Mouse (Mus musculus) Muller cell, postnatal 12 days (primary cell): ENCODE data around the gene Elk4.

Experiments
- DNase-seq: peaks from one replicate; pipeline ENCODE4 v3.0.0-alpha.2; 2015; ENCODE audit errors: inconsistent ontology term

The Elk4 gene

GRCm38 (mm10) chr1:132016691-132017090 is 9.3 kb downstream of the Elk4 start:
- no peak for DNase-seq

GRCm38 (mm10) chr1:132019876-132020275 is 12.5 kb downstream of the Elk4 start:
- DNase-seq = no peak

GRCm38 (mm10) chr1:132022107-132022506 is 14.7 kb downstream of the Elk4 start:
- no peak for DNase-seq

GRCm38 (mm10) chr1:132026925-132027646 is 19.7 kb downstream of the Elk4 start:
- no peak for DNase-seq

GRCm38 (mm10) chr1:132027978-132028377 is 20.6 kb downstream of the Elk4 start:
- no peak for DNase-seq

- no peak for DNase-seq
These were observed 21.0 kb downstream of the Elk4 start for GRCm38 (mm10) chr1:132028413-132028812.

- DNase-seq = no peak
These were observed 23.2 kb downstream of the Elk4 start for GRCm38 (mm10) chr1:132030574-132030973.

- DNase-seq = no peak
These were observed 24.8 kb downstream of the Elk4 start for GRCm38 (mm10) chr1:132032172-132032571.

- no peak for DNase-seq
These were observed 30.3 kb downstream of the Elk4 start for GRCm38 (mm10) chr1:132037746-132038145.

DNA sequence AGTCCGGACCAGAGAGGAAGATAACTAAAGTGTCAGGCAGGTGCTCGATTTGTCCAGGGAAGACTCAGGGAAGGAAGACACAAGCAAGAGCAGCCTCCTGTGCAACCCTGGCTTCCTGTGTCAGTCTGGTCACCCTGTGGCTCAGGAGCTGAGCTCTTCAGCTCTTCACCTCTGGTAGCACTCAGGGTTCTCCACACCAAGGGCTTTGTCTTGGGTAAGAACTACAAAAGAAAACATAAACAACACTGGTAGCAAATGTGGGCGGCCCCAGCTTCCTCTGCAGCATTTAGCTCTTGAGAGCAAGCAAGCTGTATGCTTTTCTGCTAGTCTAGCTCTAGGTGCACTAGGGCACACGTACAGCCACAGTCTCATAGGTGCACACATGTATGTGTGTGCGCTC is 31.3 kb downstream of the Elk4 start:
- no peak for DNase-seq

- DNase-seq = peak; percentile 62
These were observed 32.8 kb downstream of the Elk4 start for GRCm38 (mm10) chr1:132040201-132040621.

GRCm38 (mm10) chr1:132043759-132044158 is 36.4 kb downstream of the Elk4 start:
- DNase-seq = no peak

DNA sequence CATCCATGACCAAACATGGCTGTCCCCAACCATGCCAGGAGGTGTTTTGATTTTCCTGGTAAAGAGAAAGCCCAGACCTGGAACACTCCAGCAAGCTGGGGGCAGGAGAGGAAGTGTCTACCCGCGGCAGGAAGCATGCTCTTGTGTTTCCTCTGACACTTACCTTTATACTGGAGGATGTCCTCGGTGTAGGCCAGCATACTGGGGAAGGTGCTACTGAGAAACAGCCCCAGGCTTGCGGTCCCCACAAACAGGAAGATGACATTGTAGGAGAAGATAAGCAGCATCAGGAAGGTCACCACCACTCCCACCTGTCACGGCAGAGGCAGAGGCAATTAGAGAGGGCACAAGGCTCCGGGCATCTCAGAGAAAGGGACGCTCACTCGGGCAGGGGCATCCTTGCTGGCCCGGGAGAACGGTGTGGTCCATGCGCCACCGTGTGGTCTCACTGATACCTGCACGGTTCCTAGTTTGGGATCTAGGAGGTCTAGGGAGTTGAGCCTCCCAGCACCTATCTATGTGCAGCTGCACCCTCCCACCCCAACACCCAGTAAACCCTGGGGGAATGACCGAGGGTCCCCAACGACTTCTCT is 38.8 kb downstream of the Elk4 start:
- DNase-seq = peak; percentile 50

- DNase-seq = no peak
These were observed 44.3 kb downstream of the Elk4 start for GRCm38 (mm10) chr1:132051746-132052145.

- no peak for DNase-seq
These were observed 47.0 kb downstream of the Elk4 start for GRCm38 (mm10) chr1:132054387-132054786.

DNA sequence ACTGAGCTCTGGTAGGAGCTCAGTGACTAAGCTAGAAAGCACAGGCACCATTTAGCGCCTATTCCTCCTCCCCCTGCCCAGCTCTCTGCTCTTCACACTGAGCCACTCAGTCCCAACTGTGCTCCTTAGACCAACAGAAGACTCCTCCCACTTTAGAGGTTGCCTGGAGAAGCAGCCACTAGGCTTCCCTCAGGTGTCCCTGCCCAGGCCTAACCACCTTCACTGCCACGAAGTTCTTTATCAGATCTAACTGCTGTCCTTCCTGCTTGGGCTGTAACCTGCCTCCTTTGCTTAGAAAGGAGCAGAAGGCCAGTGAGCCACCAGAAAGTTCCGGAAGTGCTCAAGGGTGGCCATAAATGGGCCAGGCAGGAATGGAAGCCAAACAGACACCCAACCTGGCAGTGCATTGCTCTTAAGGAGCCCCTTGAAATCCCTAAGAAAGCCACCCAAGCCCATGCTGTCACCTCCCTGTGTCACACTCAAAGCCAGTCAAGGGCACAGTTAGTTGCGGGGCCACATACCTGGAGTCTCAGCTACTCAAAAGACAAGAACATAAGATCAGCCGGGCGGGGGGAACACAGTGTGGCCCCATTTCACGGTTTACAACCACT is 47.8 kb downstream of the Elk4 start:
- DNase-seq = no peak

- no peak for DNase-seq
These were observed 51.2 kb downstream of the Elk4 start for GRCm38 (mm10) chr1:132058558-132058957.

- DNase-seq = no peak
These were observed 52.8 kb downstream of the Elk4 start for GRCm38 (mm10) chr1:132060036-132060769.

DNA sequence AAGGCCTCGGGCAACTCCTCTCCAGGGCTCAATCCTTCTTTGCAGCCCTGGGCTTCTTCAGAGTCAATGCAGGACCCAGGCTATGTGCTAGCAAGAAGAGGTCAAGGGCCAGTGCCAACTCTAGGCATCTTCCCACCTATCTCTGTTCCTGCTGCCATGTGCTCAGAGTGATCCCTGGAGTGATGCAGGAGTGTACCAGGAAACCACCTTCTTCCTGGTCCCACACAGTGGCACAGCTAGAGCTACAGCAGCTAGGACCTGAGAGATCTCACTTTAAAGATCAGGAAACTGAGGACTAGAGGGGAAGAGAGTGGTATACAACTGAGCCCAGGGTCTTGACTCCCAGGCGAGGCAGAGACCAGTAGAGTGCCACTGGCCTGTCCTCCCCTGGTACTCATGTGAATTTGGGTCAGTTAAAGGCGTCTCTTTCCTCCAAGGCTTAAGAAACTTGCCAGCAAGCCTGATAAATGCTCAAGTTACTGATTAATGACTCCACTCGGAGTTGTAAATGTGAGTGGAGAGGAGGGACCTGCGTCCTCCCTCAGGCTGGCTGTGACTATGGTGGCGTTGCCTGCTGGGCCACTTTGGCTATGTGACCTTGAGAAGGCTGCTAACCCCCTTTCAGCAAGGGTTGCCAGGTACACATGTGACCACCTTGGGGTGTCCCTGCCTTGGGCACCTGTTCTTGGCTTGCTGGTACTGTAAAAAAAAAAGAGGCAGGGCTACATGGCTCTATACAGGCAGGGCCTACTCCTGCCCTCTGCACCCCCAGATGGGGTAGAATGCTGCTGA is 54.5 kb downstream of the Elk4 start:
- DNase-seq = no peak

GRCm38 (mm10) chr1:132063096-132063495 is 55.7 kb downstream of the Elk4 start:
- no peak for DNase-seq

DNA sequence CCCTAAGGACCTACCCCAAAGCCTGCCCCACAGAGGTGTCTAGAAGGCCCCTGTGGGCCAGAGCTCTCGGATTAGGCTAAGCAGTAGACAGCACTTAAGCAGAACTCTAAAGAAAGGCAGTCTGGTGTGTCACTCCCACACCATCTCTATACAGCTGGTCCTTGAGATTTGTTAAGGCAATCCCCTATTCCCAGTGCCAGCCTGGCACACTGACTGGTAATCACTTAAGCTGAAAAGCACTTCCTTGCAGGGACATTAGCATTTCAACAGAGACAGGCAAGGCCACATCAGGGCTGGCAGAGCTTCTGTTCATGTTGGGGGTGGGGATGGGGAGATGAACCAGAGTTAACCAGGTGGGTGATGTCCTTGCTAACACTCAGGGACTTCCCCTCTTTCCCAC is 57.6 kb downstream of the Elk4 start:
- no peak for DNase-seq
